ENCODE assay signal across 25 mouse cellular contexts in the genomic region with DNA sequence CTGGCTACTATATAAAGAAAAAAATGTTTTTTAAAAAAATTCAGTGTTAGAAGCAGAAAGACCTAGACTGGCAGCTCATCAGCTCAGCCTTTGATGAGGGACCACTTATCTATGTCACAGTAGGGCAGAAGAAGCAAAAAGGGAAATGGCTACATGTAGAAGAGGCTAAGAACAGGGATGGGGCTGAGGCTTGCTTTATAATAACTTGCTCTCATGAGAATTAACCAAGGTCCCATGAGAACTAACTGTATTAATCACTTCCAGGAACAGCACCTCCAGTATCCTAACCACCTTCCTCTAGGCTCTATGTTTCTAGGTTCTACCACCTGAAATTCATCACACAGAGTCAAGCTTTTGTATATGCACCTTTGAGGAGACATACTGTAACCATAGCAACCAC.
"Had no signal": no experiment of that assay in that cellular context is flagged by ENCODE, and none has a peak within 500 bp of the region (broad histone marks: within the 10 kb centered on the region; RNA-seq: fewer than 3 reads in every experiment).

No protein-coding gene starts in this region.

- H3K9me3 ChIP-seq: heart, embryonic 13.5 days; heart, embryonic 15.5 days; hindbrain, embryonic 13.5 days; hindbrain, embryonic 15.5 days; kidney, embryonic 15.5 days; limb, embryonic 13.5 days; limb, embryonic 15.5 days; liver, embryonic 12.5 days had no signal

- DNase-seq: gastrocnemius, postnatal 25 days; heart, adult 11 months; heart, adult 2 months; heart, postnatal 14 days; heart, postnatal 36 days; kidney, adult 11 months; kidney, adult 2 months; kidney, adult 9 months; kidney, postnatal 14 days; kidney, postnatal 36 days; layer of hippocampus, adult 9-11 months; layer of hippocampus, postnatal 36 days; left cerebral cortex, postnatal 4 days had no signal

- H3K4me1 ChIP-seq: heart, embryonic 15.5 days; hindbrain, embryonic 13.5 days; hindbrain, embryonic 15.5 days; kidney, embryonic 15.5 days; limb, embryonic 13.5 days; limb, embryonic 15.5 days; liver, embryonic 12.5 days had no signal

- H3K27me3 ChIP-seq: heart, embryonic 13.5 days; heart, embryonic 15.5 days; hindbrain, embryonic 13.5 days; hindbrain, embryonic 15.5 days; kidney, embryonic 15.5 days; limb, embryonic 13.5 days; limb, embryonic 15.5 days; liver, embryonic 12.5 days had no signal

- H3K9ac ChIP-seq: heart, embryonic 13.5 days; heart, embryonic 15.5 days; hindbrain, embryonic 13.5 days; hindbrain, embryonic 15.5 days; kidney, embryonic 15.5 days; limb, embryonic 13.5 days; limb, embryonic 15.5 days; liver, embryonic 12.5 days; liver, embryonic 14.5 days had no signal

- H3K27ac ChIP-seq: heart, adult 2 months; heart, embryonic 13.5 days; heart, embryonic 15.5 days; hindbrain, embryonic 13.5 days; hindbrain, embryonic 15.5 days; hindbrain, postnatal 0 days; kidney, embryonic 15.5 days; kidney, postnatal 0 days; limb, embryonic 13.5 days; limb, embryonic 15.5 days; liver, embryonic 12.5 days; liver, embryonic 14.5 days had no signal

- H3K36me3 ChIP-seq: heart, embryonic 13.5 days; heart, embryonic 15.5 days; hindbrain, embryonic 13.5 days; hindbrain, embryonic 15.5 days; kidney, embryonic 15.5 days; limb, embryonic 13.5 days; limb, embryonic 15.5 days; liver, embryonic 12.5 days had no signal

- H3K4me3 ChIP-seq: heart, adult 2 months; heart, embryonic 13.5 days; heart, embryonic 15.5 days; hindbrain, embryonic 13.5 days; hindbrain, embryonic 15.5 days; kidney, embryonic 15.5 days; limb, embryonic 13.5 days; limb, embryonic 15.5 days; liver, embryonic 12.5 days had no signal

- ATAC-seq: hindbrain, postnatal 0 days; intestine, embryonic 16.5 days; liver, embryonic 12.5 days had no signal
